Mouse (Mus musculus) spleen, adult 2 months (tissue): ENCODE measurements at regions not wholly inside any gene's neighbourhood (a gene's known extent, or its start where the extent isn't known, plus 50 kb on each side); places are given as distances from the start of the nearest gene placed in this dataset.

Experiments
- DNase-seq, 2 experiments: peaks; one replicate each; pipeline versions ENCODE4 v3.0.0 to v3.0.0-alpha.2; 2012 to 2021; ENCODE audit warnings: low spot score in 2 of 2, low read depth in 1 of 2
- H3K27ac ChIP-seq: fragments of 200-500 bp; 2 replicates; pipeline ENCODE4 v1.5.1; 2012; ENCODE audit warnings: low read length, inconsistent platforms; ENCODE audit not compliant: insufficient read depth
- H3K27me3 ChIP-seq: fragments of 200-500 bp; 2 replicates; pipeline ENCODE4 v1.6.1; 2012; ENCODE audit warnings: mild to moderate bottlenecking, moderate library complexity, low read length, inconsistent platforms; ENCODE audit not compliant: control insufficient read depth, insufficient read depth
- H3K36me3 ChIP-seq: fragments of 200-500 bp; 2 replicates; pipeline ENCODE4 v1.6.1; 2012; ENCODE audit warnings: mild to moderate bottlenecking, low read length, inconsistent platforms; ENCODE audit not compliant: control insufficient read depth, insufficient read depth
- H3K4me1 ChIP-seq: fragments of 200-500 bp; 2 replicates; pipeline ENCODE4 v1.6.1; 2011; ENCODE audit warnings: inconsistent platforms; ENCODE audit not compliant: control insufficient read depth, insufficient read depth, insufficient read length
- H3K4me3 ChIP-seq: fragments of 200-500 bp; 2 replicates; pipeline ENCODE4 v1.5.1; 2011; ENCODE audit warnings: mild to moderate bottlenecking, inconsistent platforms; ENCODE audit not compliant: insufficient read depth, insufficient read length; ENCODE audit errors: extremely low read depth
- CTCF ChIP-seq: fragments of 200-500 bp; IDR thresholded peaks from 2 replicates; pipeline ENCODE4 v1.5.1; 2011; ENCODE audit warnings: mild to moderate bottlenecking, inconsistent platforms; ENCODE audit not compliant: insufficient read depth, insufficient read length, insufficient replicate concordance; ENCODE audit errors: extremely low read depth
- POLR2A ChIP-seq: fragments of 200-500 bp; IDR thresholded peaks from 2 replicates; pipeline ENCODE4 v1.6.1; 2011; ENCODE audit warnings: low read depth, low read length, inconsistent platforms
- WGBS: fragments of 180-500 bp; shearing (Covaris S2); methylation state at CpG from one replicate; pipeline ENCODE4 v1.1.7; 2018; 5-methylcytosine and 5-hydroxymethylcytosine counted together

DNA sequence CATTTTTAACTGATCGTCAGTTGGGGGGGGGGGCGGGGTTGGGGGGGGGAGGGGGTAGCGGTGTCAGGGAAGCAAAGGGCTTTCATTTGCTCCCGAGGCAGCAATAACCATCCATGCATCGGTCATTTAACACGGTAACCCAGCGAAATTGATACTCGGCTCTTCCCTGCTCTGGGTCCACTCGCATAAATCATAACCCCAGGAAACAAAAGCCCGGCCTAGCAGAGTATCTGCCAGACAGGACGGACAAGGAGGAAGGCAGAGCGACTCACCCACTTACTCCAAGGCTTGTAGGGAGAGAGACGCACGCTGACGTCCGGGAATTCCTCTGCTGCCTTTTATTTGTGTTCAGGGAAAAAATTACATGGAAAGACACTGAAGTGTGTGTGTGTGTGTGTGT, 319.5 kb downstream of the Gm45692 start:
- H3K4me1 ChIP-seq = no peaks in the 10 kb centered on the region
- TF ChIP-seq CTCF (no peak), POLR2A (no peak)
- WGBS = 69% methylated on average over 16 of the region's 16 CpGs
- H3K4me3 ChIP-seq = no peak overlapping the region
- no peaks in the 10 kb centered on the region for H3K36me3 ChIP-seq
- H3K27me3 ChIP-seq = no peaks in the 10 kb centered on the region
- no peak for DNase-seq
- H3K27ac ChIP-seq = no peak overlapping the region

DNA sequence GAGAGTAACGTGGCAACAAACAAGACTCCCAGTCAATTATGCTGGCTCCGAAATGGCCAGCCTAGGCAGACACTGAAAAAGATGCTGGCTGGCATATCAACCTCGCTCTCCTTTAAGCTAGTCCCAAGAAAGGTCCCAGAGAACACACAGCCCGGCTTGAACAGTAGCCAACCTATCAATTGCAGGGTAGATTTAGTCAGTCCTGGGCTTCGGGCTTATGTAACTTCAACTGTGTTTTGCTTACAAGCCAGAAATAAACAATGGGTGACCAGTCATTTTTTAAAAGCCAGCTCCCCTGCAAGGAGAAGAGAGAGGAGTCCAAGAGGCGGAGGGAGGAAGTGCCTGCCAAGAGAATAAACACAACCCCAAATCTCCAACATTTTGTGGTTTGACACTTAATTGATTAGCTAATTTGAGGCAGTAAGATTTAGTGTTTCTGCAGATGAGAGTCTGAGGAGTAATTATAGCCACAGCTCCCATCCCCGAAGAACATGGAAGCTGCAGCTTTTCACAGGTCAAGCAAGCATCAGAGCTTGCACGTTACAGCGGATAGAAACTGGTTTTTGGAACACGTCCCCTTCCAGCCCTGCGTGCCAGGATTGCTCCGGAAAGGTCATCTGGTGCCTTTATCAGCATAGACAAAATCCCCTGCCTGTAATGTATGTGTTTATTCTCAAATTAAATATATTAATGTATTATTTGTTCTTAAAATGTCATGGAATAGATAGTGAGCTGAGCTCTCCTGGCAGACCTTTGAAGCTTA, 322.1 kb downstream of the Gm45692 start:
- Histone ChIP-seq H3K4me1 (no peaks in the 10 kb centered on the region), H3K4me3 (no peak overlapping the region), H3K27me3 (no peaks in the 10 kb centered on the region), H3K36me3 (no peaks in the 10 kb centered on the region), H3K27ac (no peak overlapping the region; the same call in 1 of the 2 replicates)
- DNase-seq = no peak
- whole genome bisulfite sequencing = 75% methylated on average over 12 of the region's 12 CpGs
- TF ChIP-seq POLR2A (no peak), CTCF (no peak)

DNA sequence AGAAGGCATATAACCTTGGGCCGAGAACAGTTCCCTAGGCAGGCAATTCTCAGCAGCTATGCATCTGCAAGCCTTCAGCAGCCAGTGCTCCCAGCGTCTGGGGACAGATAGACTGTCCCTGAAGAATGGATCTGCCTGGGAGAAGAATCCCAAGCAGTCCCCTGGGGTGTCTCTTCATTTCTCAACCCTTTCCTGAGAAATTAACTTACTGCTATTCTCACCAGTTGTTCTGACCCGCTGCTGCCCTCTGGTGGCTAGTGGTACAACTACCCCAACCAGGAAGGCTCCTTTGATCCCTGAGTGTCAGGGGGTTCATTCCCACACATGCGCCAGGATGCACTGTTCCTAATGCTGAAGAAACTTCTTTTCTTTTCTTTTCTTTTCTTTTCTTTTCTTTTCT, 323.7 kb downstream of the Gm45692 start:
- 49% methylated on average over 4 of the region's 4 CpGs for WGBS
- Histone ChIP-seq H3K27me3 (no peaks in the 10 kb centered on the region), H3K36me3 (no peaks in the 10 kb centered on the region), H3K4me3 (no peak overlapping the region), H3K27ac (no peak overlapping the region), H3K4me1 (no peaks in the 10 kb centered on the region)
- TF ChIP-seq POLR2A (no peak), CTCF (peak; percentile 54; the same call in 1 of the 2 replicates)
- peak in 1 of 2 experiments; percentile 46 for DNase-seq

DNA sequence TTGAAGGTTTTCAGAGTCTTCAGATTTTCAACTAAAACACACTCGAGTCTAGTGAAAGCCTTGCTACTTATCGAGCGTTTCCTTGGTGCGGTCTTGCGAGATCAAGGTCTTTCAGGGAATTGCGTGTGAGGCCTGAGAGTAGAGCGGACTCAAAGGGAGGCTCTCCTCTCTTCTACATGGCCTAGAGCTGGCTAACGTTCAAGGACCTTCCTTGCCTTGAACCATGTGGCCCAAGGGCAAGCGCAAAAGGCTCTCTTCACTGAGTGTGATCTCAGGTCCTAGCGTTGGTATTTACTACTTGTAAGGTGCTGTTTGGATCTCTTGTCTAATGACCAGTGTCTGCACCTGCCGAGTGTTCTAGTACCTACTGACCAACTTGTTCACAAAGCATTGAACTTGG, 324.4 kb downstream of the Gm45692 start:
- no peak overlapping the region for H3K27ac ChIP-seq
- H3K27me3 ChIP-seq = no peaks in the 10 kb centered on the region
- no peaks in the 10 kb centered on the region for H3K36me3 ChIP-seq
- 89% methylated on average over 11 of the region's 11 CpGs for WGBS
- no peak for DNase-seq
- H3K4me3 ChIP-seq = no peak overlapping the region
- no peak for TF ChIP-seq POLR2A
- TF ChIP-seq CTCF = no peak
- no peaks in the 10 kb centered on the region for H3K4me1 ChIP-seq

DNA sequence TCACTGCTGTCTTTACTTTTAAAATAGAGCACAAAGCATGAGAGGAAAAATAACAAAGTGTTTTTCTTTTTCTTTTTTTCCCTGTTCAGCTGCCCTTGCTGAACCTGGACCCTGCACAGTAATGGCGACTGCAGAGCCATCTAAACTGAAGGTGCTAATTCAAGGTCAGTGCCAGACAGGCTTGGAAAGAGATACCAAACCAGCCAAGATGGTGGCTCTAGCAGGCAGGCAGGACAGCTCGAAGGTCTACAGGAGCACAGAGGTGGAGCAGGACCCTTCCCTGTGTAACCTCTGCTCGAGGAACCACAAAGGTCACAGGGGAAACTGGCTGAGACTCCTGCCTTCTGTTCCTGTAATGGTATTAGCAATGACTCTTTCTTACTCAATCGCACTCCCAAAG, 326.7 kb downstream of the Gm45692 start:
- Histone ChIP-seq H3K4me1 (no peaks in the 10 kb centered on the region), H3K27ac (no peak overlapping the region), H3K27me3 (no peaks in the 10 kb centered on the region), H3K36me3 (no peaks in the 10 kb centered on the region), H3K4me3 (no peak overlapping the region)
- DNase-seq = no peak
- WGBS = 86% methylated on average over 4 of the region's 4 CpGs
- no peak for TF ChIP-seq POLR2A
- no peak for TF ChIP-seq CTCF

DNA sequence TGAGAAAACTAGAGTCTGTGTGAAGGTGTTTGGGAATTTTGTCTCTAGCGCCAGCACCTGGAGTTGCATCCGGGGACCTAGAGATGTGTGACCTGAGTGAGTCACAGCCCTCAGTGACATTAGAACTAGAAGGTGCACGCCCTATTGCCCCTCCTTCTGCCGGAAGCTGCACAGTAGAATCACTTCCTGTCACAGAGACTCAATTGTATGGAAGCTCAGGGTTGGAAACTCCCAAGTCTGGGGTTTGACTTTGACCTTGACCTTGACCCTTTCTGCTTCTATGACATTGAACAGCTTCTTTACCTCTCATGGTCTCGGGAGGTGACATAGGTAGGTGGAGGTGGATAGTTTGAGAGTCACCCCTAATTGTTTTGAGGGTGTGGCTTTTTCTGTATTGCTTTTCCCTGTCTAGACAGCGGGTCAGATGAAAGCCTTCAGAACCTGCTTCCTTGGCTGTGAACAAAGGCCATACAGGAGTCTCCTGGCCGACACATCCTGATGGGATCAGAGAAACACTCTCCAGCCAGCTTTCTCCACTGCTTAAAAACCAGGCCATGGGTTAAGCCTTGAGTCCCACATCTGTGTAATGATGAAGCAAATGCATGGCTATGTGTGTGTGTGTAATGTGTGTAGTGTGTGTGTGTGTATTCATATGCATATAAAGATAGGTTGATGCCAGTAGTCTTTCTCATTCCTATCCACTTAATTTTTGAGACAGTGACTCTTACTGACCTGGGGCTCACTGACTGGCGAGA, 328.7 kb downstream of the Gm45692 start:
- Histone ChIP-seq H3K27ac (no peak overlapping the region), H3K4me3 (no peak overlapping the region), H3K27me3 (no peaks in the 10 kb centered on the region), H3K36me3 (no peaks in the 10 kb centered on the region), H3K4me1 (no peaks in the 10 kb centered on the region)
- no peak for TF ChIP-seq POLR2A
- TF ChIP-seq CTCF = no peak
- no peak for DNase-seq
- WGBS = 77% methylated on average over 8 of the region's 8 CpGs

DNA sequence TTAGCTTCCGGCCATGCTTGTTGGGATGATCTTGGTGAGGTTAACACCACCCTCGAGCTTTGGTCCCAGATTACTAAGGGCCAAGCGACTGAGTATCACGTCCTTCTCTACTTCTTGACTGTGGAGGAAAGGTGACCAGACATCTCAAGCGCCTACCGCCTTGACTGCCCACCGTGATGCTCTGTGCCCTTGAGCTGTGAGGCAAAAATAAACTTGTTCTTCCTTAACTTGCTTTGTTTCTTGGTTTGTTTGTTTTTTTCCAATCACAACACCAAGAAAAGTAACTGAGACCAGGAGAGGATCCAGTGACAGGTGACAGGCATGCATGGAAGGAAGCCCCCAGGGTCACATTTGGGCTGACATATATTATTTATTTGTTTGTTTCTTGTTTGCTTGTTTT, 330.0 kb downstream of the Gm45692 start:
- DNase-seq = no peak
- 90% methylated on average over 7 of the region's 7 CpGs for WGBS
- TF ChIP-seq CTCF (no peak), POLR2A (no peak)
- Histone ChIP-seq H3K27me3 (no peaks in the 10 kb centered on the region), H3K27ac (no peak overlapping the region), H3K36me3 (no peaks in the 10 kb centered on the region), H3K4me1 (no peaks in the 10 kb centered on the region), H3K4me3 (no peak overlapping the region)
